In genomic region chr2:113645712-113646111, GRCm38 (mm10) we compare ENCODE assay signal across 21 mouse cellular contexts.
A peak's percentile ranks its signal among the peaks of the same experiment; 100 is the strongest.
DNase-seq lines count a peak whose midpoint lies in the region; ATAC-seq and TF ChIP-seq lines count a peak whose summit lies in the region.
"Had no signal": no experiment of that assay in that cellular context is flagged by ENCODE, and none has a peak within 500 bp of the region (broad histone marks: within the 10 kb centered on the region; RNA-seq: fewer than 3 reads in every experiment).

No protein-coding gene starts in this region.

- H3K4me3 ChIP-seq in lung, embryonic 14.5 days (ENCODE audit: low read depth, low read length): no peak overlapping the region
- no peak overlapping the region for H3K4me3 ChIP-seq in bone marrow macrophage, adult 2 months (ENCODE audit: insufficient read depth, low read length)
- H3K4me3 ChIP-seq: embryonic facial prominence, embryonic 13.5 days; heart, embryonic 13.5 days; stomach, embryonic 15.5 days had no signal

- no peaks in the 10 kb centered on the region for H3K4me1 ChIP-seq in lung, embryonic 14.5 days (ENCODE audit: insufficient read depth)
- peaks cover 36% of the 10 kb centered on the region for H3K4me1 ChIP-seq in bone marrow macrophage, adult 2 months (ENCODE audit: control insufficient read depth, insufficient read depth, low read length)
- H3K4me1 ChIP-seq: embryonic facial prominence, embryonic 13.5 days; stomach, embryonic 15.5 days had no signal

- DNase-seq in heart, adult 8-10 months (ENCODE audit: low spot score): peak; percentile 21
- no peak for DNase-seq in heart, postnatal 4 days
- peak; percentile 50 for DNase-seq in lung, embryonic 14.5 days
- DNase-seq in lung, postnatal 4 days: no peak
- DNase-seq in cerebellum, postnatal 36 days: no peak
- no peak for DNase-seq in embryo, embryonic 11 days
- DNase-seq: cerebellum, adult 9-10 months; gastrocnemius, postnatal 36 days; heart, postnatal 36 days; kidney, adult 11 months; retina, postnatal 1 day; thymus, adult 18-20 months; thymus, postnatal 4 days had no signal

- no peak overlapping the region for H3K9ac ChIP-seq in lung, embryonic 14.5 days
- H3K9ac ChIP-seq: embryonic facial prominence, embryonic 13.5 days; heart, embryonic 13.5 days; liver, embryonic 14.5 days; stomach, embryonic 15.5 days had no signal

- H3K4me2 ChIP-seq in lung, embryonic 14.5 days: no peak overlapping the region
- H3K4me2 ChIP-seq: embryonic facial prominence, embryonic 13.5 days; heart, embryonic 13.5 days; midbrain, embryonic 11.5 days; stomach, embryonic 15.5 days had no signal

- no peak for TF ChIP-seq POLR2A in bone marrow macrophage, adult 2 months (IDR thresholded peaks at IDR 0.05; ENCODE audit: borderline replicate concordance, low read depth, low read length)

- no peak for TF ChIP-seq CTCF in lung, embryonic 14.5 days (IDR thresholded peaks at IDR 0.05; ENCODE audit: low read depth)
- TF ChIP-seq CTCF in bone marrow macrophage, adult 2 months (IDR thresholded peaks at IDR 0.05; ENCODE audit: low read depth, low read length): no peak

- H3K36me3 ChIP-seq in lung, embryonic 14.5 days (ENCODE audit: insufficient read depth): no peaks in the 10 kb centered on the region
- H3K36me3 ChIP-seq: embryonic facial prominence, embryonic 13.5 days; heart, embryonic 13.5 days; stomach, embryonic 15.5 days had no signal

- no peak overlapping the region for H3K27ac ChIP-seq in lung, embryonic 14.5 days (ENCODE audit: low read depth)
- H3K27ac ChIP-seq in bone marrow macrophage, adult 2 months (ENCODE audit: insufficient read depth, low read depth, low read length): peak overlapping the region; percentile 41
- H3K27ac ChIP-seq: embryonic facial prominence, embryonic 13.5 days; heart, embryonic 13.5 days; hindbrain, postnatal 0 days; liver, embryonic 14.5 days; stomach, embryonic 15.5 days had no signal

- H3K9me3 ChIP-seq in lung, embryonic 14.5 days (ENCODE audit: low read depth, low read length): no peaks in the 10 kb centered on the region
- H3K9me3 ChIP-seq: embryonic facial prominence, embryonic 13.5 days; heart, embryonic 13.5 days; stomach, embryonic 15.5 days had no signal

- ATAC-seq in lung, embryonic 14.5 days (ENCODE audit: insufficient read depth): no peak
- peak; percentile 74 for ATAC-seq in megakaryocyte, adult 5-6 weeks (ENCODE audit: poor library complexity, severe bottlenecking)
- ATAC-seq: hindbrain, postnatal 0 days had no signal

- no peaks in the 10 kb centered on the region for H3K27me3 ChIP-seq in lung, embryonic 14.5 days (ENCODE audit: insufficient read depth, low read length)
- H3K27me3 ChIP-seq: heart, embryonic 13.5 days; stomach, embryonic 15.5 days had no signal

- 48% methylated on average over 4 of the region's 4 CpGs for WGBS in lung, embryonic 14.5 days

Comparison
In these comparisons a context has a peak if more than half of its experiments do, and no peak if none do; other contexts are left out.
1. DNase-seq: peak in heart, adult 8-10 months (single experiment) and lung, embryonic 14.5 days (single experiment); none in heart, postnatal 4 days (single experiment), lung, postnatal 4 days (0 of 2), cerebellum, postnatal 36 days (0 of 2) and embryo, embryonic 11 days (single experiment).